Mouse (Mus musculus) urinary bladder, postnatal 10 days (tissue): ENCODE measurements around the gene Hmga1.

Source experiments
- DNase-seq: peaks from one replicate; pipeline ENCODE4 v3.0.0; 2022; ENCODE audit warnings: low spot score

The Hmga1 gene

GRCm38 (mm10) chr17:27556315-27557011 lies at the start of gene Hmga1:
Hmga1 (plus strand) TSS chr17:27556497.
- DNase-seq: no peak

- no peak for DNase-seq
Observed at GRCm38 (mm10) chr17:27506871-27507590, 49.3 kb upstream of the Hmga1 start.

GRCm38 (mm10) chr17:27507591-27507945 lies 48.7 kb upstream of the Hmga1 start:
- DNase-seq: no peak

GRCm38 (mm10) chr17:27508002-27508401 lies 48.3 kb upstream of the Hmga1 start:
- DNase-seq: no peak

- no peak for DNase-seq
Observed at GRCm38 (mm10) chr17:27508513-27508912, 47.8 kb upstream of the Hmga1 start.

GRCm38 (mm10) chr17:27509056-27509455 lies 47.2 kb upstream of the Hmga1 start:
- no peak for DNase-seq

- DNase-seq: no peak
Observed at GRCm38 (mm10) chr17:27510258-27511124, 45.8 kb upstream of the Hmga1 start.

- no peak for DNase-seq
Observed at GRCm38 (mm10) chr17:27511125-27511735, 45.1 kb upstream of the Hmga1 start.

GRCm38 (mm10) chr17:27511865-27512618 lies 44.3 kb upstream of the Hmga1 start:
- DNase-seq: no peak

- no peak for DNase-seq
Observed at GRCm38 (mm10) chr17:27512619-27513161, 43.6 kb upstream of the Hmga1 start.

GRCm38 (mm10) chr17:27513279-27513915 lies 42.9 kb upstream of the Hmga1 start:
- no peak for DNase-seq

- DNase-seq: no peak
Observed at GRCm38 (mm10) chr17:27513916-27514762, 42.2 kb upstream of the Hmga1 start.

GRCm38 (mm10) chr17:27518296-27518695 lies 38.0 kb upstream of the Hmga1 start:
- no peak for DNase-seq

GRCm38 (mm10) chr17:27518700-27519595 lies 37.3 kb upstream of the Hmga1 start:
- DNase-seq: no peak

GRCm38 (mm10) chr17:27520557-27520956 lies 35.7 kb upstream of the Hmga1 start:
- DNase-seq: no peak

- no peak for DNase-seq
Observed at GRCm38 (mm10) chr17:27521303-27521702, 35.0 kb upstream of the Hmga1 start, which contains the start of gene Grm4. Grm4 (minus strand) TSS chr17:27521403.

- no peak for DNase-seq
Observed at GRCm38 (mm10) chr17:27523121-27523520, 33.2 kb upstream of the Hmga1 start.

- no peak for DNase-seq
Observed at GRCm38 (mm10) chr17:27527188-27527587, 29.1 kb upstream of the Hmga1 start.

- DNase-seq: no peak
Observed at GRCm38 (mm10) chr17:27528030-27528429, 28.3 kb upstream of the Hmga1 start.
